Mouse (Mus musculus) heart, postnatal 0 days (tissue): ENCODE results near the gene Ankrd12.

Experiments used
- CTCF ChIP-seq: IDR thresholded peaks from 2 replicates; pipeline ENCODE4 v1.5.1; 2016; ENCODE audit warnings: antibody characterized with exemption, control low read depth, low read depth
- EP300 ChIP-seq: IDR thresholded peaks from 2 replicates; pipeline ENCODE4 v1.6.1; 2016; ENCODE audit warnings: antibody characterized with exemption, low read depth

- TF ChIP-seq CTCF (no peak), EP300 (no peak)
Measured at GRCm38 (mm10) chr17:65950183-65950582, 126.7 kb downstream of the Ankrd12 start.
